In genomic region chr7:110816037-110816436, GRCm38 (mm10) we compare ENCODE assay signal across 9 mouse cellular contexts. TPM values are rescaled to one million over a fixed set of nuclear protein-coding genes. Genes with fewer than 3 reads are reported as not detected.
A peak's percentile ranks its signal among the peaks of the same experiment; 100 is the strongest.
DNase-seq lines count a peak whose midpoint lies in the region; ATAC-seq and TF ChIP-seq lines count a peak whose summit lies in the region.
"Had no signal": no experiment of that assay in that cellular context is flagged by ENCODE, and none has a peak within 500 bp of the region (broad histone marks: within the 10 kb centered on the region; RNA-seq: fewer than 3 reads in every experiment).

No protein-coding gene starts in this region.

- no peak overlapping the region for H3K4me2 ChIP-seq in limb, embryonic 13.5 days (replicated peaks)
- H3K4me2 ChIP-seq: heart, embryonic 15.5 days had no signal

- H3K4me3 ChIP-seq in layer of hippocampus, adult 2 months, result no peak overlapping the region
- H3K4me3 ChIP-seq in limb, embryonic 13.5 days, result no peak overlapping the region
- H3K4me3 ChIP-seq: heart, embryonic 15.5 days had no signal

- peak; percentile 50 to 57 for DNase-seq in layer of hippocampus, adult 2 months (ENCODE audit: low spot score in 2 of 2)
- DNase-seq in layer of hippocampus, postnatal 36 days, result no peak
- peak; percentile 50 for DNase-seq in ES-CJ7 (ENCODE audit: low read depth, low spot score)
- peak; percentile 47 to 57 for DNase-seq in adrenal gland, postnatal 36 days
- peak; percentile 69 for DNase-seq in forelimb bud, embryonic 11.5 days (ENCODE audit: low read depth, low spot score)
- peak; percentile 80 for DNase-seq in retina, embryonic 14.5 days (ENCODE audit: low spot score)
- DNase-seq in ovary, adult 18-20 months (ENCODE audit: low spot score), result no peak

- H3K36me3 ChIP-seq in limb, embryonic 13.5 days, result peaks cover 6% of the 10 kb centered on the region; the same call in 1 of the 2 replicates

- H3K27me3 ChIP-seq in limb, embryonic 13.5 days, result no peaks in the 10 kb centered on the region
- H3K27me3 ChIP-seq: heart, embryonic 15.5 days had no signal

- 45% methylated on average over 5 of the region's 5 CpGs for WGBS in limb, embryonic 13.5 days

- TF ChIP-seq CTCF in layer of hippocampus, adult 2 months (conservative IDR thresholded peaks at IDR 0.05), result peak; percentile 93

- ATAC-seq in limb, embryonic 13.5 days (ENCODE audit: low FRiP score, low read depth), result peak; percentile 73

- H3K27ac ChIP-seq in layer of hippocampus, adult 2 months, result no peak overlapping the region
- H3K27ac ChIP-seq in limb, embryonic 13.5 days, result 0 out of 2 replicates have a peak overlapping the region, but pooled peaks have one; percentile 28
- H3K27ac ChIP-seq: heart, embryonic 15.5 days had no signal

- no peak overlapping the region for H3K9ac ChIP-seq in limb, embryonic 13.5 days
- H3K9ac ChIP-seq: heart, embryonic 15.5 days had no signal

- H3K9me3 ChIP-seq in limb, embryonic 13.5 days, result no peaks in the 10 kb centered on the region
- H3K9me3 ChIP-seq: heart, embryonic 15.5 days had no signal

- H3K4me1 ChIP-seq in limb, embryonic 13.5 days, result peaks cover 1% of the 10 kb centered on the region; the same call in 1 of the 2 replicates

RNA-seq across cellular contexts. Expression of gene Rnf141, which starts 28.2 kb away (rescaled TPM):
- total RNA-seq in layer of hippocampus, adult 2 months (2021), result 10 to 100 TPM; 83.4 to 90.6 TPM
- 10 to 100 TPM; 75.3 to 87.6 TPM for total RNA-seq in layer of hippocampus, postnatal 36 days (2021)
- total RNA-seq in adrenal gland, postnatal 36 days (2021), result 10 to 100 TPM; 46.8 to 76.2 TPM
- 18.5 and 19.0 TPM in 2 replicates for polyA plus RNA-seq in limb, embryonic 13.5 days (2015; fragmentation: Nextera tagmentation; extraction: Ambion mirVana)

RNA-seq across cellular contexts. Expression of gene Lyve1, which starts 47.0 kb away (rescaled TPM):
- 1 to 10 TPM in 1 of 2 experiments, under 1 TPM in 1; 0.66 to 2.5 TPM for total RNA-seq in layer of hippocampus, adult 2 months (2021)
- 1 to 10 TPM; 1.3 to 2.5 TPM for total RNA-seq in layer of hippocampus, postnatal 36 days (2021)
- 10 to 100 TPM in 1 of 2 experiments, 1 to 10 TPM in 1; 7.2 to 15.7 TPM for total RNA-seq in adrenal gland, postnatal 36 days (2021)
- polyA plus RNA-seq in limb, embryonic 13.5 days (2015; fragmentation: Nextera tagmentation; extraction: Ambion mirVana), result 2.4 and 3.2 TPM in 2 replicates

RNA-seq across cellular contexts. Expression of gene Ampd3, which starts 48.0 kb away (rescaled TPM):
- total RNA-seq in layer of hippocampus, adult 2 months (2021), result 10 to 100 TPM; 20.8 to 25.1 TPM
- 10 to 100 TPM; 20.1 to 23.1 TPM for total RNA-seq in layer of hippocampus, postnatal 36 days (2021)
- 10 to 100 TPM; 13.9 to 14.7 TPM for total RNA-seq in adrenal gland, postnatal 36 days (2021)
- 2.8 and 3.7 TPM in 2 replicates for polyA plus RNA-seq in limb, embryonic 13.5 days (2015; fragmentation: Nextera tagmentation; extraction: Ambion mirVana)

Comparison
In these comparisons a context has a peak if more than half of its experiments do, and no peak if none do; other contexts are left out.
1. DNase-seq: peak in layer of hippocampus, adult 2 months (2 of 2), ES-CJ7 (single experiment), adrenal gland, postnatal 36 days (2 of 2), forelimb bud, embryonic 11.5 days (single experiment) and retina, embryonic 14.5 days (single experiment); none in layer of hippocampus, postnatal 36 days (0 of 2) and ovary, adult 18-20 months (single experiment).